Mouse (Mus musculus) testis, postnatal 10 days (tissue): ENCODE measurements around the gene Kcnk1.

Source experiments
- DNase-seq: peaks from one replicate; pipeline ENCODE4 v3.0.0; 2021; ENCODE audit warnings: low spot score

Kcnk1 gene

GRCm38 (mm10) chr8:125996980-125997379, 2.0 kb downstream of the Kcnk1 start:
- no peak for DNase-seq

GRCm38 (mm10) chr8:125997550-125997949, 2.6 kb downstream of the Kcnk1 start:
- no peak for DNase-seq

GRCm38 (mm10) chr8:125999842-126000395, 4.9 kb downstream of the Kcnk1 start:
- no peak for DNase-seq

GRCm38 (mm10) chr8:126003546-126003945, 8.6 kb downstream of the Kcnk1 start:
- DNase-seq = no peak

- DNase-seq = no peak
These were observed 10.0 kb downstream of the Kcnk1 start for GRCm38 (mm10) chr8:126004953-126005352.

GRCm38 (mm10) chr8:126006310-126006990, 11.5 kb downstream of the Kcnk1 start:
- DNase-seq = no peak

GRCm38 (mm10) chr8:126007538-126008330, 12.8 kb downstream of the Kcnk1 start:
- no peak for DNase-seq

GRCm38 (mm10) chr8:126008945-126009344, 14.0 kb downstream of the Kcnk1 start:
- DNase-seq = no peak

- no peak for DNase-seq
These were observed 15.9 kb downstream of the Kcnk1 start for GRCm38 (mm10) chr8:126010900-126011299.

GRCm38 (mm10) chr8:126012334-126012733, 17.4 kb downstream of the Kcnk1 start:
- DNase-seq = no peak

- DNase-seq = no peak
These were observed 18.7 kb downstream of the Kcnk1 start for GRCm38 (mm10) chr8:126013646-126014045.

- no peak for DNase-seq
These were observed 27.0 kb downstream of the Kcnk1 start for GRCm38 (mm10) chr8:126021932-126022331.

GRCm38 (mm10) chr8:126023706-126024305, 28.8 kb downstream of the Kcnk1 start:
- DNase-seq = no peak

- no peak for DNase-seq
These were observed 29.9 kb downstream of the Kcnk1 start for GRCm38 (mm10) chr8:126024891-126025290.

- peak; percentile 50 for DNase-seq
These were observed 31.2 kb downstream of the Kcnk1 start for GRCm38 (mm10) chr8:126026121-126026520.

- DNase-seq = no peak
These were observed 31.6 kb downstream of the Kcnk1 start for GRCm38 (mm10) chr8:126026584-126026983.

GRCm38 (mm10) chr8:126027486-126027885, 32.5 kb downstream of the Kcnk1 start:
- no peak for DNase-seq

GRCm38 (mm10) chr8:126028941-126029340, 34.0 kb downstream of the Kcnk1 start:
- no peak for DNase-seq

- DNase-seq = no peak
These were observed 37.8 kb downstream of the Kcnk1 start for GRCm38 (mm10) chr8:126032776-126033175.

- no peak for DNase-seq
These were observed 40.1 kb downstream of the Kcnk1 start for GRCm38 (mm10) chr8:126035046-126035445.

- DNase-seq = no peak
These were observed 41.4 kb downstream of the Kcnk1 start for GRCm38 (mm10) chr8:126036340-126036739.

GRCm38 (mm10) chr8:126045751-126046150, 50.8 kb downstream of the Kcnk1 start:
- no peak for DNase-seq

- no peak for DNase-seq
These were observed 58.9 kb downstream of the Kcnk1 start for GRCm38 (mm10) chr8:126053911-126054310.
